Mouse (Mus musculus) liver, postnatal 0 days (tissue): Measurements from ENCODE around the gene Gm10118. TPM values are rescaled to one million over a fixed set of nuclear protein-coding genes. Genes with fewer than 3 reads are reported as not detected.

Experiments used
- ATAC-seq: fragments of 200-750 bp; cut with Nextera tagmentation; 2 replicates; pipeline ENCODE4 v1.8.0; 2017; ENCODE audit warnings: mild to moderate bottlenecking, moderate library complexity
- DNase-seq: peaks from one replicate; pipeline ENCODE4 v3.0.0-alpha.2; 2016
- H3K27ac ChIP-seq: fragments of 300-500 bp; sonication (generic); 2 replicates; pipeline ENCODE4 v1.5.1; 2014; ENCODE audit warnings: antibody characterized with exemption, moderate library complexity, mild to moderate bottlenecking, low read depth
- H3K27me3 ChIP-seq: fragments of 300-500 bp; sonication (generic); 2 replicates; pipeline ENCODE4 v1.6.1; 2014; ENCODE audit warnings: low read length, control low read depth, mixed read lengths; ENCODE audit not compliant: insufficient read depth
- H3K36me3 ChIP-seq: fragments of 300-500 bp; sonication (generic); replicated peaks from 2 replicates; pipeline ENCODE4 v1.6.1; 2014; ENCODE audit warnings: mild to moderate bottlenecking, control low read depth, low read length, moderate library complexity, mixed read lengths; ENCODE audit not compliant: insufficient read depth
- H3K4me1 ChIP-seq: fragments of 300-500 bp; sonication (generic); 2 replicates; pipeline ENCODE4 v1.6.1; 2014; ENCODE audit warnings: antibody characterized with exemption, mild to moderate bottlenecking, control low read depth; ENCODE audit not compliant: insufficient read depth
- H3K4me2 ChIP-seq: fragments of 300-500 bp; sonication (generic); 2 replicates; pipeline ENCODE4 v1.6.1; 2014; ENCODE audit warnings: low read depth, mild to moderate bottlenecking, low read length, moderate library complexity, mixed read lengths
- H3K4me3 ChIP-seq: fragments of 300-500 bp; sonication (generic); 2 replicates; pipeline ENCODE4 v1.5.1; 2014; ENCODE audit warnings: low read depth, low read length
- H3K9ac ChIP-seq: fragments of 300-500 bp; sonication (generic); replicated peaks from 2 replicates; pipeline ENCODE4 v1.6.1; 2014; ENCODE audit warnings: mild to moderate bottlenecking, moderate library complexity
- H3K9me3 ChIP-seq: fragments of 300-500 bp; sonication (generic); 2 replicates; pipeline ENCODE4 v1.6.1; 2016; ENCODE audit warnings: mild to moderate bottlenecking, control low read depth, low read length, mixed read lengths
- CTCF ChIP-seq: sonication (generic); IDR thresholded peaks from 2 replicates; pipeline ENCODE4 v1.5.1; 2016; ENCODE audit warnings: antibody characterized with exemption, low read depth
- EP300 ChIP-seq: IDR thresholded peaks from 2 replicates; pipeline ENCODE4 v1.6.1; 2016; ENCODE audit warnings: antibody characterized with exemption, low read depth, mild to moderate bottlenecking
- WGBS: fragments of 180-500 bp; shearing (Covaris S2); extraction: QIAGEN DNeasy Blood & Tissue Kit; methylation state at CpG from one replicate; pipeline ENCODE4 v1.1.7; 2014; ENCODE audit not compliant: insufficient replicate concordance; 5-methylcytosine and 5-hydroxymethylcytosine counted together
- polyA plus RNA-seq: library from polyadenylated mRNA; unstranded; fragments of >200 nt; fragmentation: Nextera tagmentation; extraction: Ambion mirVana; gene quantifications from 2 replicates; pipeline ENCODE4 v1.2.1, GENCODE M21; 2015

The Gm10118 gene
- polyA plus RNA-seq, result not detected in 2 replicates

GRCm38 (mm10) chr10:63927334-63927733 lies at the start of gene Gm10118:
Gene Gm10118, minus strand, starts transcription at chr10:63927434.
- H3K36me3 ChIP-seq, result no peaks in the 10 kb centered on the region
- H3K9ac ChIP-seq, result no peak within 1 kb of the TSS
- no peak for TF ChIP-seq EP300
- no peak for TF ChIP-seq CTCF
- no peaks in the 10 kb centered on the region for H3K27me3 ChIP-seq
- no peaks in the 10 kb centered on the region for H3K4me1 ChIP-seq
- no peak within 1 kb of the TSS for H3K4me2 ChIP-seq
- DNase-seq (no peak), ATAC-seq (no peak)
- no peak within 1 kb of the TSS for H3K4me3 ChIP-seq
- H3K9me3 ChIP-seq, result no peaks in the 10 kb centered on the region
- no peak within 1 kb of the TSS for H3K27ac ChIP-seq

GRCm38 (mm10) chr10:63972300-63972699 lies 45.1 kb upstream of the Gm10118 start:
- no peak for ATAC-seq
- H3K4me3 ChIP-seq, result no peak overlapping the region
- H3K36me3 ChIP-seq, result no peaks in the 10 kb centered on the region
- no peak overlapping the region for H3K27ac ChIP-seq
- no peak overlapping the region for H3K9ac ChIP-seq
- DNase-seq, result no peak
- H3K27me3 ChIP-seq, result no peaks in the 10 kb centered on the region
- TF ChIP-seq EP300 (no peak), CTCF (no peak)
- no peaks in the 10 kb centered on the region for H3K9me3 ChIP-seq
- no peaks in the 10 kb centered on the region for H3K4me1 ChIP-seq
- 74% methylated on average over 2 of the region's 2 CpGs for WGBS
- no peak overlapping the region for H3K4me2 ChIP-seq

DNA sequence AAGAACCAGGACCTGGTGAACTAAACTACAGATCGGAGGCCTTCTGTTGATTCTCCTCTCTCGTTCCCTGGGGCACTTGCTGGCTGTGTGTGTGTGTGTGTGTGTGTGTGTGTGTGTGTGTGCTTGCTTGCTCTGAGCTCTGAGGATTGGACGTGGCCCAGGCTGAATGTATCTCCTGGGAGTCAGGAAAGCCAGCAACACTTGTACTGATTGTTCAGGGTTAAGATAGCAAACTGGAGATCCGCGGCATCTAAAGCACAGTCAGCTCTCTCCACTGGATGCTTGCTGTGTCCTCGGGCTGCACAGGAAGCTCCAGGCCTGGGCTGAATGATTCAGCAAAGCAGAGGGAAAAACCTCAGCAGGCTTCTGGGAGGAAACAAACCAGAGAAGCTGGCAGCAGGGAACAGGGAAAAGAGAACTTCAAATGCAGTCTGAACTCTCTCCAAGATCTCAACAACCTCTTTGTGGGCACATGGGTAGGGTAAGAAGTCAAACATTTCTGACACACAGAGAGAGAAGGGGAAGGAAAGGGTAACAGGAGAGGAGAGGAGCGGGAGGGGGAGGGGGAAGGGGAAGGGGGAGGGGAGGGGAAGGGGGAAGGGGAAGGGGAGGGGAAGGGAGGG lies 27.2 kb upstream of the Gm10118 start:
- ATAC-seq, result no peak
- TF ChIP-seq EP300 (no peak), CTCF (no peak)
- no peak overlapping the region for H3K9ac ChIP-seq
- no peak overlapping the region for H3K4me3 ChIP-seq
- H3K27ac ChIP-seq, result no peak overlapping the region
- no peaks in the 10 kb centered on the region for H3K9me3 ChIP-seq
- 18% methylated on average over 6 of the region's 7 CpGs for WGBS
- H3K36me3 ChIP-seq, result no peaks in the 10 kb centered on the region
- no peaks in the 10 kb centered on the region for H3K27me3 ChIP-seq
- H3K4me2 ChIP-seq, result no peak overlapping the region
- no peak for DNase-seq
- no peaks in the 10 kb centered on the region for H3K4me1 ChIP-seq

DNA sequence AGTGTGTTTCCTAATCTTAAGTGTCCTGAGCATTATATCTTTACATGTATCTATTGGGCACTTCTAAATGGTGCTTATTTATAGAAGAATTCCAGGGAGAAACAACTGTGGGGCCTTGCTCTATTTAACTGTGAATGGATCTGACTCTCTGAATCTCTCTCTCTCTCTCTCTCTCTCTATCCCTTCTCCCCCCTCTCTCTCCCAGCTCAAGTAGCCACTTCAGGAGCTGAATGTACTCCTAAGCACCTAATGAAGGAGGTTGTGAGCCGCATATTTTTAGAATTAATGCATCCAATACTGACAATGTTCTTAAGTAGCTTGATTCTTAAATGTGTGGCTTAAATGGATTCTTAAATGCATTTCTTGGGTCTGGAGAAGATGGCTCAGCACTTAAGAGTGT lies 24.2 kb upstream of the Gm10118 start:
- Histone ChIP-seq H3K4me2 (no peak overlapping the region), H3K9ac (no peak overlapping the region), H3K36me3 (no peaks in the 10 kb centered on the region), H3K4me3 (no peak overlapping the region), H3K9me3 (no peaks in the 10 kb centered on the region), H3K27me3 (no peaks in the 10 kb centered on the region), H3K27ac (no peak overlapping the region), H3K4me1 (no peaks in the 10 kb centered on the region)
- no peak for TF ChIP-seq EP300
- no peak for TF ChIP-seq CTCF
- WGBS, result 79% methylated on average over 1 of the region's 1 CpGs
- ATAC-seq (no peak), DNase-seq (no peak)

- ATAC-seq (no peak), DNase-seq (no peak)
- H3K9ac ChIP-seq, result no peak overlapping the region
Observed at GRCm38 (mm10) chr10:63950867-63951266, 23.6 kb upstream of the Gm10118 start.

DNA sequence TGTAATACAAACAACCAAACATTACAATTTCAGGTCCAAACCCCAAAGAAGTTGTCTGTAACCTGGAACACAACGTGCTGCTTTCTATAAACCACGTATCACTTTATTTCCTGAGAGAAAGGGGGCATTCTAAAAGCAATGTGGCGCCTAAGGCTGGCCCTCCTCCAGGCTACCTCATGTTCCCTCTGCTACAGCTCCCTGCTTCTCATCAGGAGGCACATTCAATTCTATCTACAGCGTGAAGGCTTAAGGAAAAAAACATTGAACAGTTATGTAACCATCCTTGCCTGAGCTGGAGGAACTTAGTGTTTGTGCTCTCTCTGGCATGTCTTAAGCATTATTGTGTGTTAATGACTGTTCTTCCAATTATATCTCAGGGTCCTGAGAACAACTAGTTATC lies 20.0 kb upstream of the Gm10118 start:
- ATAC-seq (no peak), DNase-seq (no peak)
- H3K27ac ChIP-seq, result no peak overlapping the region
- no peak for TF ChIP-seq CTCF
- TF ChIP-seq EP300, result no peak
- no peak overlapping the region for H3K9ac ChIP-seq
- no peaks in the 10 kb centered on the region for H3K27me3 ChIP-seq
- H3K36me3 ChIP-seq, result no peaks in the 10 kb centered on the region
- WGBS, result 65% methylated on average over 4 of the region's 4 CpGs
- no peaks in the 10 kb centered on the region for H3K9me3 ChIP-seq
- no peak overlapping the region for H3K4me2 ChIP-seq
- no peaks in the 10 kb centered on the region for H3K4me1 ChIP-seq
- no peak overlapping the region for H3K4me3 ChIP-seq

More at GRCm38 (mm10) chr10:63950867-63951266, 23.6 kb upstream of the Gm10118 start:
- Histone ChIP-seq H3K4me1 (no peaks in the 10 kb centered on the region), H3K27ac (no peak overlapping the region), H3K4me3 (no peak overlapping the region), H3K9me3 (no peaks in the 10 kb centered on the region), H3K4me2 (no peak overlapping the region), H3K27me3 (no peaks in the 10 kb centered on the region), H3K36me3 (no peaks in the 10 kb centered on the region)
- WGBS, result 55% methylated on average over 8 of the region's 8 CpGs
- TF ChIP-seq EP300 (no peak), CTCF (no peak)

DNA sequence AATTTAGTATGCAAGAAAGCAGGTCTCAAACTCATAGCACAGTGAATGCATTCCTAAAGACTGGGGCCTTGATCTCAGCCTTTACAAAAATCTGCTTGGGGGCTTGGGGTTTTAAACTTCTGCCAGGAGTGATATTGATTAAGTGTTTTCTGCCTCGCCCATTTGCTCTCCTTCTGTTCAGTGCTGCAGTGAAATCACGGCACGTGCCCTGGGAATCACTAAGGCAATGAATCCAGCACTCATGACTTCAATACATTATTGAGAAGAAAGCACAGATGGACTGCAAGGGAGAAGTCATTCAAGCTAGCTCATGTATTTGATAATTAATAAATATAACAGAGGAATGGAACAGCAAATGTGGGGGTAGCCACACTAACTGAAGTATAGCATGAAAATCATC lies 18.3 kb upstream of the Gm10118 start:
- no peak for DNase-seq
- no peak overlapping the region for H3K27ac ChIP-seq
- WGBS, result 77% methylated on average over 3 of the region's 3 CpGs
- H3K4me3 ChIP-seq, result no peak overlapping the region
- H3K36me3 ChIP-seq, result no peaks in the 10 kb centered on the region
- no peak overlapping the region for H3K9ac ChIP-seq
- H3K4me1 ChIP-seq, result no peaks in the 10 kb centered on the region
- no peak overlapping the region for H3K4me2 ChIP-seq
- H3K27me3 ChIP-seq, result no peaks in the 10 kb centered on the region
- TF ChIP-seq CTCF, result no peak
- no peak for TF ChIP-seq EP300
- no peaks in the 10 kb centered on the region for H3K9me3 ChIP-seq
- ATAC-seq, result no peak
